Comparison of ENCODE assay signal across 22 mouse cellular contexts in genomic region chr4:55567575-55567974, GRCm38 (mm10). TPM values are rescaled to one million over a fixed set of nuclear protein-coding genes. Genes with fewer than 3 reads are reported as not detected.
DNase-seq lines count a peak whose midpoint lies in the region; ATAC-seq and TF ChIP-seq lines count a peak whose summit lies in the region.
"Had no signal": no experiment of that assay in that cellular context is flagged by ENCODE, and none has a peak within 500 bp of the region (broad histone marks: within the 10 kb centered on the region; RNA-seq: fewer than 3 reads in every experiment).

No protein-coding gene starts in this region.

- peak; percentile 20 to 47 for DNase-seq in cerebellum, postnatal 10 days
- DNase-seq in cerebellum, postnatal 4 days (ENCODE audit: low spot score in 2 of 2): no peak
- DNase-seq in gastrocnemius, adult 2 months: no peak
- DNase-seq in gastrocnemius, postnatal 10 days: no peak
- DNase-seq in midbrain, embryonic 11.5 days (ENCODE audit: low spot score, missing footprints): peak; percentile 88
- DNase-seq in midbrain, postnatal 0 days (ENCODE audit: low spot score): no peak
- DNase-seq in retina, postnatal 1 day: peak; percentile 36
- DNase-seq in urinary bladder, adult 2 months (ENCODE audit: low spot score): no peak
- DNase-seq: cerebellum, adult 18-20 months; forebrain, postnatal 0 days; kidney, adult 8-10 months; kidney, postnatal 25 days; liver; liver, postnatal 0 days; right cerebral cortex, postnatal 14 days; spleen, adult 18-20 months; thymus, postnatal 25 days had no signal

- no peak overlapping the region for H3K4me3 ChIP-seq in gastrocnemius, adult 2 months
- no peak overlapping the region for H3K4me3 ChIP-seq in midbrain, embryonic 11.5 days (ENCODE audit: low read depth, low read length)
- no peak overlapping the region for H3K4me3 ChIP-seq in midbrain, postnatal 0 days (ENCODE audit: low read depth, low read length)
- H3K4me3 ChIP-seq: erythroblast, embryonic 14.5 days; neural tube, embryonic 13.5 days had no signal

- peak overlapping the region; percentile 55 for H3K27ac ChIP-seq in gastrocnemius, adult 2 months
- no peak overlapping the region for H3K27ac ChIP-seq in midbrain, embryonic 11.5 days (ENCODE audit: low read depth, low read length)
- no peak overlapping the region for H3K27ac ChIP-seq in midbrain, postnatal 0 days (ENCODE audit: low read depth, low read length)
- H3K27ac ChIP-seq: neural tube, embryonic 13.5 days had no signal

- H3K9me3 ChIP-seq in midbrain, embryonic 11.5 days (ENCODE audit: control insufficient read depth, low read length): no peaks in the 10 kb centered on the region
- H3K9me3 ChIP-seq in midbrain, postnatal 0 days (ENCODE audit: low read length): no peaks in the 10 kb centered on the region
- H3K9me3 ChIP-seq: neural tube, embryonic 13.5 days had no signal

- peak; percentile 57; the same call in 1 of the 2 replicates for ATAC-seq in midbrain, embryonic 11.5 days (ENCODE audit: low FRiP score)
- no peak for ATAC-seq in midbrain, postnatal 0 days (ENCODE audit: low FRiP score)
- ATAC-seq: activated CD4-positive, CD25-positive, alpha-beta regulatory T cell, adult 4 months; CD4-positive, CD25-positive, alpha-beta regulatory T cell, adult 4 months; forebrain, postnatal 0 days; liver, postnatal 0 days; Patski had no signal

- TF ChIP-seq CTCF in gastrocnemius, adult 2 months (IDR thresholded peaks at IDR 0.05): no peak
- TF ChIP-seq CTCF in midbrain, postnatal 0 days (IDR thresholded peaks at IDR 0.05): no peak

- no peaks in the 10 kb centered on the region for H3K36me3 ChIP-seq in midbrain, embryonic 11.5 days (ENCODE audit: control insufficient read depth, insufficient read depth, low read length)
- no peaks in the 10 kb centered on the region for H3K36me3 ChIP-seq in midbrain, postnatal 0 days (ENCODE audit: insufficient read depth, low read length)
- H3K36me3 ChIP-seq: neural tube, embryonic 13.5 days had no signal

- H3K9ac ChIP-seq in midbrain, embryonic 11.5 days (ENCODE audit: low read length): no peak overlapping the region
- H3K9ac ChIP-seq in midbrain, postnatal 0 days (replicated peaks; ENCODE audit: low read length, poor library complexity, severe bottlenecking): no peak overlapping the region
- H3K9ac ChIP-seq: forebrain, postnatal 0 days; liver, postnatal 0 days; neural tube, embryonic 13.5 days had no signal

- H3K4me1 ChIP-seq in midbrain, embryonic 11.5 days (ENCODE audit: control insufficient read depth, insufficient read depth, low read length): 0 out of 2 replicates have a peak, but pooled peaks cover 2% of the 10 kb centered on the region
- H3K4me1 ChIP-seq in midbrain, postnatal 0 days (ENCODE audit: insufficient read depth, low read length): no peaks in the 10 kb centered on the region
- H3K4me1 ChIP-seq: neural tube, embryonic 13.5 days had no signal

- no peaks in the 10 kb centered on the region for H3K27me3 ChIP-seq in midbrain, embryonic 11.5 days (ENCODE audit: control insufficient read depth, insufficient read depth, low read length)
- no peaks in the 10 kb centered on the region for H3K27me3 ChIP-seq in midbrain, postnatal 0 days (ENCODE audit: insufficient read depth, low read length)
- H3K27me3 ChIP-seq: neural tube, embryonic 13.5 days; Patski had no signal

- H3K4me2 ChIP-seq in midbrain, embryonic 11.5 days: no peak overlapping the region
- no peak overlapping the region for H3K4me2 ChIP-seq in midbrain, postnatal 0 days (ENCODE audit: low read depth, low read length, poor library complexity, severe bottlenecking)
- H3K4me2 ChIP-seq: neural tube, embryonic 13.5 days had no signal

- intact Hi-C loops in gastrocnemius, adult 2 months (cut with DNase I): no loop called here

- WGBS in midbrain, embryonic 11.5 days: 37% methylated on average over 5 of the region's 5 CpGs
- 37% methylated on average over 5 of the region's 5 CpGs for WGBS in midbrain, postnatal 0 days

RNA-seq across cellular contexts. Expression of gene Klf4, which starts 35.3 kb away (rescaled TPM):
- total RNA-seq in gastrocnemius, adult 2 months (2021): 10 to 100 TPM in 1 of 2 experiments, 1 to 10 TPM in 1; 8.4 to 40.0 TPM
- total RNA-seq in gastrocnemius, postnatal 10 days (2021): 10 to 100 TPM; 19.3 to 21.8 TPM
- polyA plus RNA-seq in midbrain, embryonic 11.5 days (2014; fragmentation: Nextera tagmentation; extraction: Ambion mirVana): 1.7 and 1.9 TPM in 2 replicates
- total RNA-seq in midbrain, postnatal 0 days (2014; rRNA removed): 8.2 and 12.4 TPM in 2 replicates
- polyA plus RNA-seq in midbrain, postnatal 0 days (2015; fragmentation: Nextera tagmentation; extraction: Ambion mirVana): 4.1 and 4.3 TPM in 2 replicates
- 51.6 and 59.8 TPM in 2 replicates for polyA plus RNA-seq in urinary bladder, adult 2 months (2012; rRNA removed)

Comparison
In these comparisons a context has a peak if more than half of its experiments do, and no peak if none do; other contexts are left out.
1. DNase-seq: peak in cerebellum, postnatal 10 days (2 of 2), midbrain, embryonic 11.5 days (single experiment) and retina, postnatal 1 day (single experiment); none in cerebellum, postnatal 4 days (0 of 2), gastrocnemius, adult 2 months (single experiment), gastrocnemius, postnatal 10 days (single experiment), midbrain, postnatal 0 days (single experiment) and urinary bladder, adult 2 months (single experiment).